Mouse (Mus musculus): ENCODE results near the gene P2rx7. TPM values are rescaled to one million over a fixed set of nuclear protein-coding genes. Genes with fewer than 3 reads are reported as not detected.

Gene P2rx7
- polyA plus RNA-seq, 1 experiment from 2014 or later = 0.04 TPM

DNA sequence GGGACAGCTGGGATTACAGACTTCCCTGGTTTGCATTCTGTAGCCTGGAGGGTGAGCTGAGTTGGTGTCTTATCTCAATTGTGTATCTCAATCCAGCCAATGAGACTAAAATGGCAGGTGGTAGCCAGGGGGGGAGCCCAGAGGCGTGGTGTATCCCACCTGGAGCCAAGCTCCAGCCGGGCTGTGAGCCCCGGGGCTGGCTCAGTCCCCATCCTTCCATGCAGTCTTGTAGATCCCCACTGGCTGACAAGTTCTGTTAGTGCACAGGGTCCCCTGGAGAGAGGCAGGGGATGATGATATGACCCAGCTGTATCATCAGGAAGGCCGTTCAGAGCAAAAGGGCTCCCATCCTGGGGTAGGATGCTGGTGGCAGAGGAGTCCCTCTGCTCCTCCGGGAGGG, 82.9 kb downstream of the P2rx7 start:
- POLR2A ChIA-PET = no interaction called here
- no peak for TF ChIP-seq CTCF (IDR thresholded peaks at IDR 0.05)
- no peak for DNase-seq (ENCODE audit: low read depth, low spot score)
- H3K27me3 ChIP-seq = no peaks in the 10 kb centered on the region
- in situ Hi-C loops (cut with MboI; ENCODE audit: low pct_unique_long_range_greater_than_20kb) = loop anchor here (5.0 kb wide), 2 partner anchors 94 to 324 kb away; no protein-coding TSS in a partner anchor
- no peak for ATAC-seq
- CTCF ChIA-PET = interaction anchor here (0.9 to 2.2 kb wide), 12 partner anchors 8 to 92 kb away, joined by 3 to 13 read pairs (median 4); partner anchors contain the start of gene P2rx4

DNA sequence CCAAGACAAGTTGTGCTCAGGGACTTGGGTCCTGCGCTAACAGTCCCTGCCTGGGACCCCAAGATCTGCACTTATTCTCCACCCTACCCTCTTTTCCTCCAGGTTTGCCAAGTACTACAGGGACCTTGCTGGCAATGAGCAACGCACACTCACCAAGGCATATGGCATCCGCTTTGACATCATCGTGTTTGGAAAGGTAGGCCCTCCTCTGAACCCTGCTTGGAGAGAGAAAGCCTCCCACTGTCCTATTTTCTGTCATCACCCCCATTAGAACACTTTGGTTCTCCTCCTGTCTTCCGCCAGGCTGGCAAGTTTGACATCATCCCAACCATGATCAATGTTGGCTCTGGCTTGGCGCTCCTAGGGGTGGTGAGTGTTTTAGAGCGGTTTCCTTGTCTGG, 83.4 kb downstream of the P2rx7 start:
- ATAC-seq = no peak
- CTCF ChIA-PET = interaction anchor here (1.1 to 1.5 kb wide), 2 partner anchors 10 to 12 kb away, joined by 5 to 8 read pairs; no protein-coding TSS in a partner anchor
- no peak for DNase-seq (ENCODE audit: low read depth, low spot score)
- POLR2A ChIA-PET = interaction anchor here (0.8 kb wide), 1 partner anchor 20 kb away, joined by 4 read pairs; no protein-coding TSS in a partner anchor
- H3K27me3 ChIP-seq = no peaks in the 10 kb centered on the region
- in situ Hi-C loops (cut with MboI; ENCODE audit: low pct_unique_long_range_greater_than_20kb) = loop anchor here (5.0 kb wide), 2 partner anchors 95 to 325 kb away; no protein-coding TSS in a partner anchor
- no peak for TF ChIP-seq CTCF (IDR thresholded peaks at IDR 0.05)

DNA sequence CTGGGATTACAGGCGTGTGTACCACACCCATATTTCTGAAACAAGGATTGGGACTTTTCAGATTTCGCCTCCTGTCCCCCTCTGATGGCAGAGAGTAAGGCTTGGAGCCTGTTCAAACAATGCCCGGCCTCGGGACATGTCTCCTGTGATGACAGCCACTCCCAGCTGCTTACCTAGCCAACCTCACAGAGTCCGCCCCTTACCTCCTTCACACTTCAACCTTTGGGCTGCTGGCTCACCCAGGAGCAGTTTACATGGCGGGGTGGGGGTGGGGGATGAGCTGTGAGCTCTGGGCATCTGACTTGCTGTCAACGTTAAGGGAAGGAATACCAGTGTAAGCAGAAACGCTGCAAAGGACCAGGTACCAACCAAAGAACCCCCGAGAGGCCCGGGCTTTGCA, 87.1 kb downstream of the P2rx7 start:
- ChIA-PET CTCF (interaction anchor here (0.8 to 1.9 kb wide), 5 partner anchors 9 to 41 kb away, joined by 3 to 6 read pairs (median 3); no protein-coding TSS in a partner anchor), POLR2A (interaction anchor here (0.6 kb wide), 1 partner anchor 183 kb away, joined by 3 read pairs; no protein-coding TSS in a partner anchor)
- ATAC-seq (no peak), DNase-seq (ENCODE audit: low read depth, low spot score) (no peak)
- in situ Hi-C loops (cut with MboI; ENCODE audit: low pct_unique_long_range_greater_than_20kb) = no loop called here
- no peaks in the 10 kb centered on the region for H3K27me3 ChIP-seq
- TF ChIP-seq CTCF (IDR thresholded peaks at IDR 0.05) = no peak

DNA sequence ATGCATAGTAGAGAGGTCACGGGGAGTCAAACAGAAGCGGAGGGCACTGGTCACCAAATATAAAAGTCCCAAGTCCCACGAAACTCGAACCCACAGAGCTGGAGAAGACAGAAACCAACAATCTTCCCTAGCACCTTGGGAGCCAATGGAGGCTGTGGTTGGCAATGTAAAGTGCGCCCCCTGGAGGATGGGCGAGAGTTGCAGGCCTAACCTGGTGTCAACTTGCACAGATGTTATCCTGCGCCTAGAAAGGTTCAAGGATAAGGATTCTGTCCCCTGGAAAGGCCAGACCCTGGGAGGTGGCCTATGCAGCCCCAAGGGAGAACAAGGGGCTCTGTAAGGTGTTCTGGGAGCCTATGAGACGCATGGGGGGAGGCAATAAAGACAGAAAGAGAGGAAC, 87.6 kb downstream of the P2rx7 start:
- ATAC-seq (no peak), DNase-seq (ENCODE audit: low read depth, low spot score) (peak; percentile 20)
- TF ChIP-seq CTCF (IDR thresholded peaks at IDR 0.05) = no peak
- CTCF ChIA-PET = interaction anchor here (0.8 to 1.9 kb wide), 7 partner anchors 8 to 40 kb away, joined by 3 to 6 read pairs (median 3); no protein-coding TSS in a partner anchor
- H3K27me3 ChIP-seq = no peaks in the 10 kb centered on the region
- in situ Hi-C loops (cut with MboI; ENCODE audit: low pct_unique_long_range_greater_than_20kb) = no loop called here
- POLR2A ChIA-PET = interaction anchor here (0.6 kb wide), 1 partner anchor 184 kb away, joined by 3 read pairs; no protein-coding TSS in a partner anchor

DNA sequence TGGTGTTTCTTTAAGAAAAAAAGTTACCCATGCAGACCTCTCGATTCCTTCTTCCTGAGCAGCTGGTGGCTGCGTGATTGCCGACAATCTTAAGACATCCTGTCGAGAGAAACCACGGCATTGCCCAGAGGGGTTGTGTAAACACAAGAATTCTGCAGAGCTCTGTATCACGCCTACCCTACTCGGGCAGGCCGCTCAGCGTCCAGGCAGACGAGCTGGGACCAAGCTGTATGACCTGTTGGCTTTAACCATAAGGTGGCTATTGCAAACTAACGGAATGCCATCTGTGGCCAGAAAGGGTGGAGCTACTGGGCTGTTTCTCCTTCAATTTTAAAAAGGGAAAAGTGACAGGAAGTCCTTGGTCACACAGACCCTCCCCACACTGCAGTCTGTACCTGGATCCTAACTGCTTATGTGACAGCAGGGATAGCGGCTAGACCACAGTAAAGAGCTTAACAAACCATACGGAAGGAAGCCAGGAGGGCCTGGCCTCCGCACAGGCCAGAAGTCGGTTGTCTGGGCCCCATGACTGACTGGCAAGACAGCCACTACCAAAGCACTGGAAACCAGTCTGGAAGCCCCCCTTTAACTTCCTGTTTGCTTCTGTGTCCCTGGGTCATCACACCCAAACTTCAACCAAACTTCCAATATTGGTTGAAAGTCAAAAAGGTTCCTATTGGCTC, 88.4 kb downstream of the P2rx7 start:
- no peaks in the 10 kb centered on the region for H3K27me3 ChIP-seq
- ATAC-seq (peak; percentile 51), DNase-seq (ENCODE audit: low read depth, low spot score) (peak; percentile 25)
- CTCF ChIA-PET = interaction anchor here (0.8 to 1.9 kb wide), 8 partner anchors 8 to 103 kb away, joined by 3 to 6 read pairs (median 3); no protein-coding TSS in a partner anchor
- POLR2A ChIA-PET = interaction anchor here (0.6 kb wide), 1 partner anchor 38 kb away, joined by 3 read pairs; no protein-coding TSS in a partner anchor
- TF ChIP-seq CTCF (IDR thresholded peaks at IDR 0.05) = no peak
- in situ Hi-C loops (cut with MboI; ENCODE audit: low pct_unique_long_range_greater_than_20kb) = no loop called here

DNA sequence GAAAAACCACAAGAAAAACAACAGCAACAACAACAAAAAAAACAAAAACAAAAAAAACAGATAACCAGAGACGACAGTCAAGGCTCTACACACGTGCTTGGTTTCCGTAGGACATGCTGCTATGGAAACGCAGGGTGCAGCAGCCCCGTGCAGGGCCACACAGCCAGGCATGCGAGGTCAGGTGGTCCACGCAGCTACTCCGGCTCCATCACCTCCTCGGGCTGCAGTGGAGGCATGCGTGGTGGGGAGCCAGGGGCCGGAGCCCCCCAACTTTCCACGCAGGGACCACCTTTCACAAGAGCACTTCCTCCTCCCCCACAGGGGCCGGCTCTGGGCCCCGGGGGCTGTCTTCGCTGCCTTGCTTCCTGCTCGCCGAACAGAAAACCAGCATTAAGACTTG, 90.2 kb downstream of the P2rx7 start:
- no peak for ATAC-seq
- POLR2A ChIA-PET = interaction anchor here (0.5 kb wide), 1 partner anchor 284 kb away, joined by 3 read pairs; no protein-coding TSS in a partner anchor
- in situ Hi-C loops (cut with MboI; ENCODE audit: low pct_unique_long_range_greater_than_20kb) = no loop called here
- CTCF ChIA-PET = no interaction called here
- TF ChIP-seq CTCF (IDR thresholded peaks at IDR 0.05) = no peak
- H3K27me3 ChIP-seq = no peaks in the 10 kb centered on the region
- DNase-seq (ENCODE audit: low read depth, low spot score) = no peak

DNA sequence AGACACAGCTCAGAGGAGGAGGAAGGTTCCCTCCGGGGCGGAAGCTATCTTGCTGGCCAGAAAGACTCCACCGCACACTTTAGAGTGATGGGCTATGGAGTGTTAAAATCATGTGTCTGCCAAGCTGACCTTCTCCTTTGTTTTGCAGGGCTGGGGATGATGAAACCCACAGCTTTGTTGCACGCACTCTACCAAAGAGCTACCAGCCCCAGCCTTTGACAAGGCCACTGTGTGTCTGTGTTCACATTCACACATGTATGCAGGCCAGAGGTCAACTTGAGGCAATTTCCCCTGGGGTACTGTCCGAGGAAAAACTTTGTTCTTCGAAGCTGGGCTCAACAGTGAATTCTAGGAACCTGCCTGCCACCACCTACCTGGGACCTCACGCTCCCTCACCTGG, 92.1 kb downstream of the P2rx7 start:
- ChIA-PET CTCF (interaction anchor here (1.4 to 1.7 kb wide), 3 partner anchors 10 to 19 kb away, joined by 4 to 7 read pairs (median 5); no protein-coding TSS in a partner anchor), POLR2A (no interaction called here)
- DNase-seq (ENCODE audit: low read depth, low spot score) (no peak), ATAC-seq (no peak)
- in situ Hi-C loops (cut with MboI; ENCODE audit: low pct_unique_long_range_greater_than_20kb) = no loop called here
- TF ChIP-seq CTCF (IDR thresholded peaks at IDR 0.05) = no peak
- H3K27me3 ChIP-seq = no peaks in the 10 kb centered on the region

DNA sequence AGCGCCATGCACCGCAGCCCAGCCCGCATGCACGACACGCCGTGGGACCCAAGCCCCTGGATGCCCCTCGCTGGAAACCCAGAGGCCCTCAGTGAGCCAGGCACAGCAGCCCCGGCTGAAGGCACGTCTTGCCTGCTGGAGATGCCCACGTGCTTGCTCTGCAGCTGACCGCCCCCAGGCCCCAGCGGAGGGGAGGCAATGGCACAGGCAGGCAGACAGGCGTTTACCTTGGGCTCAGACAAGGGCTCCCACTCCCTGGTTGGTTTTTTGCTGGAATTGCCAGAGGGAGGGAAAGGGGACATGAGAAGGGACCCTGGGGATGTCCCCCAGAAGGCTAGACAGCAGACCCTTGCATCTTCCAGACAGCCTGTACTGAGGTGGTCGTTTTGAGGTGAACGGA, 93.0 kb downstream of the P2rx7 start:
- no peaks in the 10 kb centered on the region for H3K27me3 ChIP-seq
- ChIA-PET CTCF (interaction anchor here (2.1 kb wide), 1 partner anchor 11 kb away, joined by 5 read pairs; no protein-coding TSS in a partner anchor), POLR2A (no interaction called here)
- DNase-seq (ENCODE audit: low read depth, low spot score) = no peak
- TF ChIP-seq CTCF (IDR thresholded peaks at IDR 0.05) = no peak
- no peak for ATAC-seq
- in situ Hi-C loops (cut with MboI; ENCODE audit: low pct_unique_long_range_greater_than_20kb) = no loop called here

Other genes starting within 250 kb of the P2rx7 start
- gene Anapc7, start 222.2 kb upstream of the P2rx7 start, polyA plus RNA-seq (2021) = 56.1 TPM
- gene Atp2a2, start 141.7 kb upstream of the P2rx7 start, polyA plus RNA-seq (2021) = 239 TPM
- gene Ift81, start 29.4 kb upstream of the P2rx7 start, polyA plus RNA-seq (2021) = 48.3 TPM
- 95.2 TPM for gene P2rx4, start 63.6 kb downstream of the P2rx7 start, polyA plus RNA-seq (2021)
- gene Camkk2, start 135.5 kb downstream of the P2rx7 start, polyA plus RNA-seq (2021) = 42.8 TPM
- gene Anapc5, start 177.4 kb downstream of the P2rx7 start, polyA plus RNA-seq (2021) = 305 TPM
- gene Rnf34, start 206.1 kb downstream of the P2rx7 start, polyA plus RNA-seq (2021) = 38.1 TPM